9 mouse cellular contexts compared by ENCODE assay signal in the genomic region with DNA sequence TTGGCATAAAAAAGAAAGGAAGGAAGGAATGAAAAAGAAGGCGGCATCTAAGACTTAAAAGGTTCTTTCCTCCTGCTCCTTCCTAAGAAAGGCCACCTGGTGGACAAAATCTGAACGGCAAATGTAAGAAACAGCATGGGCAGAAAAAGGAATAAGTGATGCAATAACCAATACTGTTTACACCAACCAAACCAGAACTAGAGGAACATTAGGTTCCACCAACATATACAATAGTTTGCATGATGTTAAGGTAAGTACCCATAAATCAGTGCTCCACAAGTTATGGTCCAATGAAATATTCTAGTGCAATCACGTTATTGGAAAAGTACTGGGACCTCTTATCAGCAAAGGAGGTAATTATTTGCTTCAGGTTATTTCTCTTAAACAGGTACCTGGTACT. TPM values are rescaled to one million over a fixed set of nuclear protein-coding genes. Genes with fewer than 3 reads are reported as not detected.
DNase-seq lines count a peak whose midpoint lies in the region; ATAC-seq and TF ChIP-seq lines count a peak whose summit lies in the region.
"Had no signal": no experiment of that assay in that cellular context is flagged by ENCODE, and none has a peak within 500 bp of the region (broad histone marks: within the 10 kb centered on the region; RNA-seq: fewer than 3 reads in every experiment).

No protein-coding gene starts in this region.

- DNase-seq in cerebellum, adult 11 months: peak; percentile 44
- peak; percentile 83 for DNase-seq in liver, adult 2 months (ENCODE audit: extremely low read depth, low read depth, low spot score)
- DNase-seq in brain, adult 2 months (ENCODE audit: low read depth, low spot score): peak; percentile 88
- peak; percentile 44 for DNase-seq in gastrocnemius, postnatal 10 days
- DNase-seq in lung, embryonic 14.5 days: peak; percentile 83
- DNase-seq in stomach, postnatal 0 days (ENCODE audit: low spot score): peak; percentile 52

- H3K36me3 ChIP-seq in liver, adult 2 months (ENCODE audit: control insufficient read depth, insufficient read depth, low read length): peaks cover 13% of the 10 kb centered on the region
- 0 out of 2 replicates have a peak, but pooled peaks cover 6% of the 10 kb centered on the region for H3K36me3 ChIP-seq in liver, embryonic 12.5 days
- peaks cover 8% of the 10 kb centered on the region; the same call in 1 of the 2 replicates for H3K36me3 ChIP-seq in lung, embryonic 14.5 days (ENCODE audit: insufficient read depth)
- no peaks in the 10 kb centered on the region for H3K36me3 ChIP-seq in stomach, postnatal 0 days (ENCODE audit: control insufficient read depth, insufficient read depth, low read length)
- H3K36me3 ChIP-seq: midbrain, embryonic 12.5 days had no signal

- H3K4me2 ChIP-seq in liver, embryonic 12.5 days: no peak overlapping the region
- no peak overlapping the region for H3K4me2 ChIP-seq in lung, embryonic 14.5 days
- no peak overlapping the region for H3K4me2 ChIP-seq in stomach, postnatal 0 days (replicated peaks; ENCODE audit: low read depth)
- H3K4me2 ChIP-seq: midbrain, embryonic 12.5 days had no signal

- no peaks in the 10 kb centered on the region for H3K9me3 ChIP-seq in liver, embryonic 12.5 days (replicated peaks)
- H3K9me3 ChIP-seq in lung, embryonic 14.5 days (ENCODE audit: low read depth, low read length): no peaks in the 10 kb centered on the region
- no peaks in the 10 kb centered on the region for H3K9me3 ChIP-seq in stomach, postnatal 0 days (ENCODE audit: control insufficient read depth, low read length)
- H3K9me3 ChIP-seq: midbrain, embryonic 12.5 days had no signal

- no peak for TF ChIP-seq POLR2A in liver, adult 2 months (IDR thresholded peaks at IDR 0.05; ENCODE audit: extremely low read depth, insufficient read depth, low read length)

- H3K9ac ChIP-seq in liver, adult 2 months (ENCODE audit: low read depth, low read length): no peak overlapping the region
- no peak overlapping the region for H3K9ac ChIP-seq in liver, embryonic 12.5 days
- H3K9ac ChIP-seq in lung, embryonic 14.5 days: no peak overlapping the region
- H3K9ac ChIP-seq in stomach, postnatal 0 days (ENCODE audit: low read length): no peak overlapping the region
- H3K9ac ChIP-seq: midbrain, embryonic 12.5 days had no signal

- H3K4me3 ChIP-seq in liver, adult 2 months (ENCODE audit: insufficient read depth, low read depth, low read length): no peak overlapping the region
- no peak overlapping the region for H3K4me3 ChIP-seq in liver, embryonic 12.5 days
- no peak overlapping the region for H3K4me3 ChIP-seq in lung, embryonic 14.5 days (ENCODE audit: low read depth, low read length)
- no peak overlapping the region for H3K4me3 ChIP-seq in stomach, postnatal 0 days (ENCODE audit: low read depth, low read length)
- H3K4me3 ChIP-seq: midbrain, embryonic 12.5 days had no signal

- H3K27me3 ChIP-seq in liver, adult 2 months (ENCODE audit: control insufficient read depth, insufficient read depth, low read length): no peaks in the 10 kb centered on the region
- peaks cover 29% of the 10 kb centered on the region; the same call in 1 of the 2 replicates for H3K27me3 ChIP-seq in liver, embryonic 12.5 days (replicated peaks)
- 0 out of 2 replicates have a peak, but pooled peaks cover 4% of the 10 kb centered on the region for H3K27me3 ChIP-seq in lung, embryonic 14.5 days (ENCODE audit: insufficient read depth, low read length)
- H3K27me3 ChIP-seq in stomach, postnatal 0 days (ENCODE audit: control insufficient read depth, insufficient read depth, low read length): no peaks in the 10 kb centered on the region

- H3K4me1 ChIP-seq in liver, adult 2 months (ENCODE audit: control insufficient read depth, insufficient read depth, low read length): peaks cover 10% of the 10 kb centered on the region
- H3K4me1 ChIP-seq in liver, embryonic 12.5 days: peaks cover 21% of the 10 kb centered on the region
- H3K4me1 ChIP-seq in lung, embryonic 14.5 days (ENCODE audit: insufficient read depth): no peaks in the 10 kb centered on the region
- H3K4me1 ChIP-seq in stomach, postnatal 0 days (replicated peaks; ENCODE audit: control insufficient read depth, insufficient read depth): no peaks in the 10 kb centered on the region
- H3K4me1 ChIP-seq: midbrain, embryonic 12.5 days had no signal

- TF ChIP-seq CTCF in liver, adult 2 months (IDR thresholded peaks at IDR 0.05; ENCODE audit: low read depth, low read length): peak; percentile 30
- peak; percentile 73 for TF ChIP-seq CTCF in lung, embryonic 14.5 days (IDR thresholded peaks at IDR 0.05; ENCODE audit: low read depth)
- peak; percentile 82 for TF ChIP-seq CTCF in stomach, postnatal 0 days (IDR thresholded peaks at IDR 0.05; ENCODE audit: low read depth)

- ATAC-seq in cerebellum, adult (ENCODE audit: insufficient number of reproducible peaks, low FRiP score, low TSS enrichment): no peak
- no peak for ATAC-seq in liver, embryonic 12.5 days
- no peak for ATAC-seq in lung, embryonic 14.5 days (ENCODE audit: insufficient read depth)
- no peak for ATAC-seq in stomach, postnatal 0 days (ENCODE audit: low FRiP score, low TSS enrichment)

- 13% methylated on average over 3 of the region's 3 CpGs for WGBS in liver, adult 2 months
- 25% methylated on average over 3 of the region's 3 CpGs for WGBS in liver, embryonic 12.5 days (ENCODE audit: insufficient replicate concordance)
- WGBS in lung, embryonic 14.5 days: 30% methylated on average over 3 of the region's 3 CpGs
- WGBS in stomach, postnatal 0 days: 34% methylated on average over 3 of the region's 3 CpGs

- peaks cover 9% of the 10 kb centered on the region; the same call in 1 of the 2 replicates for H3K79me2 ChIP-seq in liver, adult 2 months (ENCODE audit: control insufficient read depth, insufficient read depth, low read length)

- H3K27ac ChIP-seq in liver, adult 2 months (replicated peaks; ENCODE audit: insufficient read depth, low read depth, low read length): no peak overlapping the region; the same call in 1 of the 2 replicates
- no peak overlapping the region for H3K27ac ChIP-seq in liver, embryonic 12.5 days
- H3K27ac ChIP-seq in lung, embryonic 14.5 days (ENCODE audit: low read depth): no peak overlapping the region
- H3K27ac ChIP-seq in stomach, postnatal 0 days (replicated peaks): no peak overlapping the region
- H3K27ac ChIP-seq: midbrain, embryonic 12.5 days had no signal

- no peak for TF ChIP-seq EP300 in stomach, postnatal 0 days (optimal IDR thresholded peaks at IDR 0.05)

RNA-seq across cellular contexts. Expression of a gene that starts 55.7 kb away (rescaled TPM):
- 158 and 194 TPM in 2 replicates for total RNA-seq in liver, adult 2 months (2014; rRNA removed)
- polyA plus RNA-seq in liver, adult 2 months (2012; rRNA removed): 56.1 and 103 TPM in 2 replicates
- 16.0 and 17.1 TPM in 2 replicates for polyA plus RNA-seq in liver, embryonic 12.5 days (2016; fragmentation: Nextera tagmentation; extraction: Ambion mirVana)
- 100 to 1,000 TPM; 105 to 153 TPM for total RNA-seq in gastrocnemius, postnatal 10 days (2021)
- polyA plus RNA-seq in lung, embryonic 14.5 days (2014; fragmentation: Nextera tagmentation; extraction: Ambion mirVana): 82.8 and 92.0 TPM in 2 replicates
- 69.7 and 77.3 TPM in 2 replicates for polyA plus RNA-seq in stomach, postnatal 0 days (2015; fragmentation: Nextera tagmentation; extraction: Ambion mirVana)

Comparison
In these comparisons a context has a peak if more than half of its experiments do, and no peak if none do; other contexts are left out.
1. CTCF ChIP-seq: peak in every context shown above with its lines; median percentile 82 in stomach, postnatal 0 days; 73 in lung, embryonic 14.5 days; 30 in liver, adult 2 months.